ENCODE assay signal across 8 mouse cellular contexts in the genomic region with DNA sequence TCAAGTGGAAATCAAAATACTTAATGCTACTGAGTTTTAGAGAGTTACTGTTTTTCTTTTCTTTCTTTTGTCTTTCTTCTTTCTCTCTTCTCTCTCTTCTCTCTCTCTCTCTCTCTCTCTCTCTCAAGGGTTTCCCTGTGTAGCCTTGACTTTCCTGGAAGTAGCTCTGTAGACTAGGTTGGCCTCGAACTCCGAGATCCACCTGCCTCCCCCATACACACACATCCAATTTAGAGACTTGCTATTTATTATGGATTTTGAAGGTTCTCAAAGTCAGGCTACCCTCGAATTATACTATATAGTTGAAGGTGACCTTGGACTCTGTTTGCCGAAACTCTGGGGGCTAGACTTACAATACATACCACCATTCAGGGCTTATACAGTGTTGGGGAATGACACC. TPM values are rescaled to one million over a fixed set of nuclear protein-coding genes. Genes with fewer than 3 reads are reported as not detected.
DNase-seq lines count a peak whose midpoint lies in the region; ATAC-seq and TF ChIP-seq lines count a peak whose summit lies in the region.

No protein-coding gene starts in this region.

- H3K4me1 ChIP-seq in CH12.LX (ENCODE audit: control insufficient read depth in 1 of 2, insufficient read depth in 2 of 2): peaks cover 3 to 30% of the 10 kb centered on the region in 2 experiments
- peaks cover 19% of the 10 kb centered on the region for H3K4me1 ChIP-seq in forebrain, embryonic 16.5 days (replicated peaks; ENCODE audit: control insufficient read depth, insufficient read depth, low read length)
- peaks cover 30% of the 10 kb centered on the region for H3K4me1 ChIP-seq in liver, embryonic 15.5 days (replicated peaks)

- peak overlapping the region; percentile 61 to 98 (median 84) for H3K4me3 ChIP-seq in CH12.LX (replicated peaks in 1 of 3; ENCODE audit: low read depth in 2 of 3, low read length in 2 of 3, poor library complexity in 1 of 3)
- H3K4me3 ChIP-seq in forebrain, embryonic 16.5 days (replicated peaks; ENCODE audit: low read length): peak overlapping the region; percentile 99
- H3K4me3 ChIP-seq in liver, embryonic 15.5 days (replicated peaks): peak overlapping the region; percentile 100

- TF ChIP-seq POLR2A in CH12.LX (IDR thresholded peaks at IDR 0.05; ENCODE audit: low read depth, low read length): no peak

- no peak for TF ChIP-seq RAD21 in CH12.LX (IDR thresholded peaks at IDR 0.05; ENCODE audit: low read depth, low read length)

- no peak for TF ChIP-seq EP300 in CH12.LX (IDR thresholded peaks at IDR 0.05; ENCODE audit: low read length)

- 70% methylated on average over 4 of the region's 4 CpGs for whole genome bisulfite sequencing in forebrain, embryonic 16.5 days
- 45% methylated on average over 4 of the region's 4 CpGs for WGBS in liver, embryonic 15.5 days (ENCODE audit: insufficient replicate concordance)

- no peak overlapping the region for H3K27ac ChIP-seq in CH12.LX (ENCODE audit: insufficient read depth, low read depth)
- H3K27ac ChIP-seq in forebrain, embryonic 16.5 days (ENCODE audit: low read length): no peak overlapping the region
- peak overlapping the region; percentile 97; the same call in 1 of the 2 replicates for H3K27ac ChIP-seq in liver, embryonic 15.5 days (replicated peaks)

- H3K36me3 ChIP-seq in CH12.LX (replicated peaks in 1 of 2; ENCODE audit: control insufficient read depth in 1 of 2, insufficient read depth in 1 of 2, low read length in 1 of 2): peaks cover 0 to 26% of the 10 kb centered on the region in 2 experiments
- H3K36me3 ChIP-seq in forebrain, embryonic 16.5 days (ENCODE audit: control insufficient read depth, insufficient read depth): no peaks in the 10 kb centered on the region
- peaks cover 9% of the 10 kb centered on the region; the same call in 1 of the 2 replicates for H3K36me3 ChIP-seq in liver, embryonic 15.5 days (replicated peaks)

- peak overlapping the region; percentile 99 for H3K4me2 ChIP-seq in CH12.LX (ENCODE audit: insufficient read depth, low read depth, poor library complexity, severe bottlenecking)
- H3K4me2 ChIP-seq in forebrain, embryonic 16.5 days (ENCODE audit: low read length): peak overlapping the region; percentile 79
- peak overlapping the region; percentile 78 for H3K4me2 ChIP-seq in liver, embryonic 15.5 days

- in situ Hi-C loops in CH12.LX (cut with MboI; ENCODE audit: low pct_ligation_motif_present, low pct_unique_long_range_greater_than_20kb, low sequenced_read_pairs): no loop called here

- no peak for TF ChIP-seq CTCF in CH12.LX (conservative IDR thresholded peaks at IDR 0.05 in 1 of 2, IDR thresholded peaks at IDR 0.05 in 1 of 2; ENCODE audit: low read depth in 2 of 2, low read length in 2 of 2)

- H3K9ac ChIP-seq in CH12.LX (ENCODE audit: insufficient read depth, low read depth): peak overlapping the region; percentile 92
- H3K9ac ChIP-seq in forebrain, embryonic 16.5 days (replicated peaks; ENCODE audit: low read depth, low read length): peak overlapping the region; percentile 99
- peak overlapping the region; percentile 97 for H3K9ac ChIP-seq in liver, embryonic 15.5 days

- dilution Hi-C loops in CH12.LX (cut with MboI; ENCODE audit: extremely low pct_ligation_motif_present, extremely low pct_unique_long_range_greater_than_20kb, low sequenced_read_pairs): no loop called here

- no peaks in the 10 kb centered on the region for H3K9me3 ChIP-seq in CH12.LX (replicated peaks; ENCODE audit: low read length)
- H3K9me3 ChIP-seq in forebrain, embryonic 16.5 days (ENCODE audit: control insufficient read depth, low read length): no peaks in the 10 kb centered on the region
- H3K9me3 ChIP-seq in liver, embryonic 15.5 days (replicated peaks): no peaks in the 10 kb centered on the region

- ATAC-seq in forebrain, embryonic 16.5 days: no peak
- ATAC-seq in liver, embryonic 15.5 days (ENCODE audit: insufficient read depth): no peak

- peaks cover 45% of the 10 kb centered on the region for H3K79me2 ChIP-seq in CH12.LX (replicated peaks; ENCODE audit: control insufficient read depth, extremely low read depth, insufficient read depth, poor library complexity, severe bottlenecking)

- DNase-seq in heart, adult 11 months: peak; percentile 78
- DNase-seq in heart, adult 8-10 months (ENCODE audit: low spot score): no peak
- no peak for DNase-seq in CH12.LX (ENCODE audit: extremely low read depth)
- no peak for DNase-seq in frontal cortex, postnatal 14 days (ENCODE audit: low spot score in 2 of 2)
- DNase-seq in layer of hippocampus, postnatal 36 days: no peak
- no peak for DNase-seq in thymus, postnatal 4 days

- no peaks in the 10 kb centered on the region for H3K27me3 ChIP-seq in CH12.LX (replicated peaks)
- H3K27me3 ChIP-seq in forebrain, embryonic 16.5 days (replicated peaks; ENCODE audit: control insufficient read depth, insufficient read depth, low read length): no peaks in the 10 kb centered on the region
- no peaks in the 10 kb centered on the region for H3K27me3 ChIP-seq in liver, embryonic 15.5 days

TF ChIP-seq in CH12.LX, 34 proteins besides CTCF, POLR2A, EP300 and RAD21:
- TF ChIP-seq TCF12 (IDR thresholded peaks at IDR 0.05; ENCODE audit: low read depth, low read length) (no peak), HCFC1 (IDR thresholded peaks at IDR 0.05; ENCODE audit: low read depth, low read length) (no peak), BHLHE40 (IDR thresholded peaks at IDR 0.05; ENCODE audit: low read depth, low read length) (no peak), E2F4 (IDR thresholded peaks at IDR 0.05; ENCODE audit: insufficient replicate concordance, low read depth, low read length) (no peak), ZNF384 (IDR thresholded peaks at IDR 0.05; ENCODE audit: low read depth, low read length) (no peak), NELFE (IDR thresholded peaks at IDR 0.05; ENCODE audit: low read depth, low read length) (no peak), MXI1 (IDR thresholded peaks at IDR 0.05; ENCODE audit: low read depth, low read length) (no peak), PAX5 (IDR thresholded peaks at IDR 0.05; ENCODE audit: low read length) (no peak), CHD2 (IDR thresholded peaks at IDR 0.05; ENCODE audit: low read length) (no peak), USF1 (IDR thresholded peaks at IDR 0.05; ENCODE audit: low read depth, low read length) (no peak), JUND (conservative IDR thresholded peaks at IDR 0.05; ENCODE audit: low read depth, low read length) (no peak), USF2 (conservative IDR thresholded peaks at IDR 0.05; ENCODE audit: low read depth, low read length) (no peak), KAT2A (IDR thresholded peaks at IDR 0.05; ENCODE audit: insufficient replicate concordance, low read length) (no peak), ELF1 (IDR thresholded peaks at IDR 0.05; ENCODE audit: low read depth, low read length) (no peak), ZC3H11A (IDR thresholded peaks at IDR 0.05; ENCODE audit: low read depth, low read length) (no peak), GABPA (IDR thresholded peaks at IDR 0.05; ENCODE audit: insufficient replicate concordance, low read depth, low read length) (no peak), MEF2A (IDR thresholded peaks at IDR 0.05; ENCODE audit: borderline replicate concordance, low read depth, low read length) (no peak)
TF ChIP-seq in CH12.LX: peak in this region for 0.

RNA-seq across cellular contexts. Expression of gene Mob4, which starts 1.3 kb away (rescaled TPM):
- total RNA-seq in heart, adult 8-10 months (2022): 10 to 100 TPM; 28.0 to 33.3 (median 28.8) TPM
- 12.3 and 16.7 TPM in 2 replicates for total RNA-seq in CH12.LX (2012; rRNA removed)
- 49.5 and 62.4 TPM in 2 replicates for total RNA-seq in CH12.LX (2014; rRNA removed)
- 34.1 and 43.2 TPM in 2 replicates for polyA plus RNA-seq in CH12.LX (2012; ENCODE audit: insufficient read length, low read depth)
- 194 and 201 TPM in 2 replicates for polyA plus RNA-seq in forebrain, embryonic 16.5 days (2015; fragmentation: Nextera tagmentation; extraction: Ambion mirVana)
- polyA plus RNA-seq in liver, embryonic 15.5 days (2015; fragmentation: Nextera tagmentation; extraction: Ambion mirVana): 37.6 and 38.2 TPM in 2 replicates
- 10 to 100 TPM; 54.6 to 62.5 TPM for total RNA-seq in layer of hippocampus, postnatal 36 days (2021)

RNA-seq across cellular contexts. Expression of gene Hspd1, which starts 44.3 kb away (rescaled TPM):
- 100 to 1,000 TPM; 360 to 382 (median 373) TPM for total RNA-seq in heart, adult 8-10 months (2022)
- 363 and 594 TPM in 2 replicates for total RNA-seq in CH12.LX (2012; rRNA removed)
- total RNA-seq in CH12.LX (2014; rRNA removed): 764 and 924 TPM in 2 replicates
- 920 and 1,101 TPM in 2 replicates for polyA plus RNA-seq in CH12.LX (2012; ENCODE audit: insufficient read length, low read depth)
- 295 and 312 TPM in 2 replicates for polyA plus RNA-seq in forebrain, embryonic 16.5 days (2015; fragmentation: Nextera tagmentation; extraction: Ambion mirVana)
- polyA plus RNA-seq in liver, embryonic 15.5 days (2015; fragmentation: Nextera tagmentation; extraction: Ambion mirVana): 245 and 256 TPM in 2 replicates
- total RNA-seq in layer of hippocampus, postnatal 36 days (2021): 100 to 1,000 TPM; 189 to 190 TPM

RNA-seq across cellular contexts. Expression of gene Hspe1, which starts 44.4 kb away (rescaled TPM):
- 100 to 1,000 TPM; 149 to 184 (median 172) TPM for total RNA-seq in heart, adult 8-10 months (2022)
- 479 and 709 TPM in 2 replicates for total RNA-seq in CH12.LX (2012; rRNA removed)
- 667 and 810 TPM in 2 replicates for total RNA-seq in CH12.LX (2014; rRNA removed)
- polyA plus RNA-seq in CH12.LX (2012; ENCODE audit: insufficient read length, low read depth): 728 and 915 TPM in 2 replicates
- 215 and 231 TPM in 2 replicates for polyA plus RNA-seq in forebrain, embryonic 16.5 days (2015; fragmentation: Nextera tagmentation; extraction: Ambion mirVana)
- 233 and 311 TPM in 2 replicates for polyA plus RNA-seq in liver, embryonic 15.5 days (2015; fragmentation: Nextera tagmentation; extraction: Ambion mirVana)
- 100 to 1,000 TPM; 111 to 118 TPM for total RNA-seq in layer of hippocampus, postnatal 36 days (2021)
